Mouse (Mus musculus): ENCODE measurements at regions not wholly inside any gene's neighbourhood (a gene's known extent, or its start where the extent isn't known, plus 50 kb on each side); places are given as distances from the start of the nearest gene placed in this dataset.
A peak's percentile ranks its signal among the peaks of the same experiment; 100 is the strongest.
"Not testable (repeated sequence)": the region's sequence is repeated elsewhere in the genome, so short reads cannot be mapped to it uniquely, and the experiment has no call there.

DNA sequence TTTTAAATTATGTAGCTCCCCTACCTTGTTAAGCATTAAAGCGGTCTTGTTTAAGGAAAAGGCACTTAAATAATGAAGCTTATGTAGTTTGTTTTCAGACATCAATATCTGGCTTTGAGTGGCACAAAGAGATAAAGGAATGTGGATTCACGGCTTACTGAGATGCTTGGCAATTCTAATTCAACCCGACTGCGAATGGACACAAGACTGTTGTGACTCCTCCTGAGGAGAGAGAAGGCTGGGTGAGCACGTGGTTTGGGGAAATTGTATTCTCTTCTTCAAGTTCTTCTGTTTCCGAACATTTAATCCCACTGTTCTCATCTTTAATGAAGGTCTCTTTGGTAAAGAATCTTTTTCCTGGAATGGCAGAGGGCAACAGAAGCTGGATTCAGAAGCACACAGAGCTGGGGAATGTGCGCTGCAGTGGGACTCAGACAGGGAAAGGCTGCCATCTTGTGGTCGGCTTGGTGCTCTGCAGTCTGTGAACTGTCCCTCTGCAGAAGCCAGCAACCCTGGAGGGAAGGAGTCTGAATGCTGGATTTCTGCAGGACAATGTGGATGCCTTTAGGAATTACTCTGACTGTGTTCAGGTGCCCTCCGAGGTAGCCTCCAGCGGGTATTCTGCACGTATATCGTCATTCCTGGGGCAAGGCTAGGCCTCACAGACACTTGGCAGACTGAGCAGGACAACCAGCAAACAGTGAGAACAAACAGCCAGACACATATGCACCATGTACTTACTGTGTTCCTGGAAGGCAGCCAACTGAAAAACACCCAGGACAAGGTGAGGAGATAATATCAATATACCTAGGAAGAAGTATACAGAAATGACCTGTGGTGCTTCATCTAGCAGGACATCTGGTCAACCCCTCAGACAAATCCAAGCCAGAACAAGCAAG lies 54.0 kb upstream of the Pax1 start:
- peak; percentile 51 to 65 for DNase-seq
- intact Hi-C loops (cut with DNase I) = loop anchor here (1.0 to 5.0 kb wide), 2 partner anchors 350 to 674 kb away; no protein-coding TSS in a partner anchor

DNA sequence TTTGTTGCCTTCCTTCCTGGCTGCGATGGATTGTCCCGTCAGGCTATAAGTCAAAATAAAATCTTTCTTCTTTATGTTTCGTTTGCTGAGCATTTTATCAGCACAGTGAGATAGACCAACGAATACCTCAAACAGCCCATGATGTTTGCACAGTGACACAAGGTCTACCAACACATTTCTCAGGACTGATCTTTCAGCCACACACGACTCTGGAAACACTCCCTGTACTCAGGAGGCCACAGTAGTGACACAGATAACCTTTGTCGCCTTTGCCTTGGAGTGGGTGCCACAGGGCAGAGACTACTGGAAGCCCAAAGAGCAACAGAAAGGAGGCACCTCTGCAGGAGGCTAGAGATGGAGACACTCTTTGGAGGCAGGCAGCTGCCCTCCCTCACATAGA lies 55.0 kb upstream of the Pax1 start:
- intact Hi-C loops (cut with DNase I) = loop anchor here (1.0 to 5.0 kb wide), 3 partner anchors 101 to 673 kb away; no protein-coding TSS in a partner anchor
- DNase-seq = no peak

DNA sequence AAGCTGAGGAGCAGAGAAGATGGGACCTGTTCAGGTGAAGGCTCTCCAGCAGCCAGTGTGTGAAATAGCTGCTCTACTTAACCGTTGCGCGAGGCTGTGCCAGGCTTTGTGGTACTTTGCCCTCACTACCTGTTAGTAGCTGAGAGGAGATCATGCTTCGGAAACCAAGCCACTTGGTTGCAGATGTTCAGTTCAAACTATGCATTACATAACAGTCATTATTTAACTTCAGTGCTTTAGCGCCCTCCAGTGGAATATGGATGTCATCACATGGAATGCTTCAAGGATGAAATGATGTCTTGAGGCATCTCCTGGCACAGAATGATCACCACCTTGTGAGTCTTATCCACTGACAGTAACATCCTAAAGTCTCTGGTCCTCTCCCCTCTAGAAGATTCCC lies 56.5 kb upstream of the Pax1 start:
- intact Hi-C loops (cut with DNase I) = loop anchor here (5.0 kb wide), 1 partner anchor 348 kb away; no protein-coding TSS in a partner anchor
- no peak for DNase-seq

DNA sequence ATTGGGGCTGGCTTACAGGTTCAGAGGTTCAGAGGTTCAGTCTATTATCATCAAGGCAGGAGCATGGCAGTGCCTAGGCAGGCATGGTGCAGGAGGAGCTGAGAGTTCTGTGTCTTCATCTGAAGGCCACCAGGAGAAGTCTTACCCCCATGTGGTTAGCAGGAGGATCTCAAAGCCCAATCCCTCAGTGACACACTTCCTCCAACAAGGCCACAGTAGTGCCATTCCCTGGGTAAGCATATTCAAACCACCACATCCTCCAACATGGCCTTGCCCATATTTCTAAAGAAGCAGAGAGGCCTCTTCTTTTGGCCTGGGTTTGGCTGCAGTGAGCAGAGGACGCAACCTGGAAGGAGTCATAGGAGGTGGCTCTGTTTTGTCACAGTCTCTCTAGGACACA lies 61.2 kb upstream of the Pax1 start:
- intact Hi-C loops (cut with DNase I) = no loop called here
- DNase-seq = no peak

DNA sequence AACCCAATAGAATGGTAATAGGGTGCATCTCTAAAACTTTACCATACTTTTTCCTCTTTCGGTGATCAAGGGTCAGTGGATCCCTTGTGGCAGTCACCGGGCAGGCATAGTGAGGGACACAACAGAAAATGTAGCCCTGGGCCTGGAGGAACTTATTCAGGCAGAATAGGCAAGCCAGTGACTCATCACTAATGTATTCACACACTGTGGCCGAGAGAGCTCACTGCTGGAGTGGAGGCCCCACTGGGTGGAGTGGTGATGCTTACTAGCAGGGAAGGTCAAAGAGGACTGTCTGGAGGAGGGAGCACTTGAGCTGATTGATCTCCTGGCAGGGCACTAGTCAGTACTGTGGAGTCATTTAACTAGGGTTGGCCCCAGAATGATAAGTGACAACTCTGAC lies 62.4 kb upstream of the Pax1 start:
- DNase-seq = no peak
- intact Hi-C loops (cut with DNase I) = no loop called here

DNA sequence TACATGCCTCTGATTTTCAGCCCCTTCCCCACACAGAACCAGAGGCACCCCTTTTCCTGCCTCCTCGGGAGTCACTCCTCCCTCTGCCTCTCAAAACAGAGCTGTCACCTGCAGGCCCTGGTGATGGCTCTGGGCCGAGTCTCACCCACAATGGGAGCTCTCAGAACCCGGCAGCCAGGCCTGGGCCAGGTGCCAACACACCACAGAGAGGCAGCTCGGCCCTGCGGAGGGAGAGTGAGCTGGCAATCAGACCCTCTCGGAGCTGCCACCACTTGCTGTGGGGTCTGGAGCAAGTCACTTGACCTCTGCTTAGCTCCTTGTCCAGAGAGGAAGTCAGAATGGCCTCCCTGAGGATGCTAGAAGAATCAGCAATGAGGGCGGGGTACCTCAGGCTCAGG lies 63.2 kb upstream of the Pax1 start:
- intact Hi-C loops (cut with DNase I) = no loop called here
- peak; percentile 34 to 52 for DNase-seq

DNA sequence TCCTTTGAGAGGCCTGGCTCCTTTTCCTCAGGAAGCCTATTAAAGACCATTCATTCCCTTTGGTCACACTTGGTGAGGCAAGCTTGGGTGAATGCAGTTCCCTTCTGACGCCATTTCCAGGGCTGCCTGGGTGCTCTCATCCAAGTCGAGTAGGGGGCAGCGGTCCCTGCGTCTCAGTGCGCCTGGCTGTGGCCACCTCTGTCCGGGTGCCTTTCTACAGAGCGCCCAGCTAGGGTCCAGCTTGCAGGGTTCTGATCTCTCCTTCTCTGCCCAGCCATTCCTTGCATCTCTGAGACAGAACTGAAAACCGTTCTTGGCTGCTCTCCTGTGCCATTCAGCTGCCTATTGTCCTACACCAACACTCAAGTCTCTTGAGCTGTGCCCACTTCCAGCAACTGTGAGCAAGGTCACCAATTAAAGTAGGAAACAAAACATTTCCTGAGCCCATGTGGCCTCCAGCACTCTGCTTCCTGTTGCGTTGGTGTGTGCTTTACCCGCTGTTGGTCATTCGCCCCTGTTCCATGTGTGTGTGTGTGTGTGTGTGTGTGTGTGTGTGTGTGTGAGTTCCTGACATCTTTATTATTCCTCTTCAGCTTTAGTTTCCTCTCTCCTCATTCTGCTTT lies 63.7 kb upstream of the Pax1 start:
- intact Hi-C loops (cut with DNase I) = no loop called here
- DNase-seq = no peak

DNA sequence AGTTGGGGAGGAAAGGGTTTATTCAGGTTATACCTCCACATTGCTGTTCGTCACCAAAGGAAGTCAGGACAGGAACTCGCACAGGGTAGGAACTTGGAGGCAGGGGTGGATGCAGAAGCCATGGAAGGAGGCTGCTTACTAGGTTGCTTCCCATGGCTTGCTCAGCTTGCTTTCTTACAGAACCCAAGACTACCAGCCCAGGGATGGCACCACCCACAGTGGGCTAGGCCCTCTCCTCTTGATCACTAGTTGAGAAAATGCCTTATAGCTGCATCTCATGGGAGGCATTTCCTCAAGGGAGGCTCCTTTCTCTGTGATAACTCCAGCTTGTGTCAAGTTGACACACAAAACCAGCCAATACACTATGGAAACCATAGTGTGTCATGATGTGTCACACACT lies 66.8 kb upstream of the Pax1 start:
- DNase-seq; intact Hi-C loops (cut with DNase I): not testable (repeated sequence)

DNA sequence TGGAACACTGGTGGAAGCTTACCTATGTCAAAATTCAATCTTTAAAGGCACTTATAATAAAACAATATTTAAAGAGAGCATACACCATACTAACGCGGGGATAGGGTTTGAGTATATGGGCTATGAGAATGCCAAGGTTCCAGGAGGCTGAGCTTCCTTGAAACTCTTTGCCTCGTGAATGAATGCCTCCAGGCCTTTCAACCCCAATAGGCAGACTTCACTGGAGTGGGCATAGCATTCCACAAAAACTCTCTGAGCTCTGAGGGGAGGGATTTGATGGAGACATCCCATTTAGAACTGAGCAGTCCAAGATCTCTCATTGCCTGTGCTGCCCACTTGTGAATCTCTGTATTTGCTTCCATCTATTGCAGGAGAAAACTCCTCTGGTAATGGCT lies 68.4 kb upstream of the Pax1 start:
- intact Hi-C loops (cut with DNase I) = no loop called here
- DNase-seq = no peak

DNA sequence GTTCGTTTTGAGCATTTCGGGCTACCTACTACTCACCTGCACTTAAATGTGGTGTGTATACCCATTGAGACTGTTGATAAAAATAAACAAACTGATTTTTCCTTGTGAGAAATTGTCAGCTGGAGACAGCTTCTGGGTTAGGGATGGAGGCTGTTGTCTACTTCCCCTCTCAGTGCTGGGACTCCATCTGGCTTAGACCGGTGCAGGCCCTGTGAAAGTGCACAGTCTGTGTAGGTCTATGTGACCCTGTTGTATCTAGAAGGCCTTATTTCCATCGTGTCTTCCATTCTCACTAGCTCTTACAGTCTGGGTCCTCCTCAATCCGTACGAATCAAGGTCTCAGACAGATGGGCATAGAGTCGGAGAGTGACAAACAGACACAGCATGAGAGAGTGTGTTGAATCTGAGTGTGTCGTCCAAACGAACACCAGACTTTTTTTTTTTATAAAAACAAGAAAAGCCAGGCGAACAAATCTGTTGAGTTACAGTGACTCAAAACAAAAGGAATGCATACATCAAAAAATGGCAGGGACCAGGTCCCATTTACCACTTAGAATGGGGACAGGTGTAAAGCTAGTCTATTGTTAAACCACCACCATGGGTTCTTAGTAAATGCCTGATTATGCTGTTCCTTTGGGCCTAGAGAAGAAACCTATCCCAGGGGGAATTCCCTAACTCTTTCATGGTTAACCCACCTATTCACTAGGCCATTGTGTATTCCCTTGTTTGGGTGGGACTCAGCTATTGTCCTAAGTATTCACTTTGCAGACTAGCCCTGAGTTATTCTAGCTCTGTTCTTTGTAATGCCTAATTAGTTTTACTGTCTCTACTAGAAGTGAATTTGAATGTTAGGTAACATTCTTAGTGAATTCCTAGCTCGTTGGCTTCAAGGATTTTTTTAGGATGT lies 69.1 kb upstream of the Pax1 start:
- no peak for DNase-seq
- intact Hi-C loops (cut with DNase I) = no loop called here

DNA sequence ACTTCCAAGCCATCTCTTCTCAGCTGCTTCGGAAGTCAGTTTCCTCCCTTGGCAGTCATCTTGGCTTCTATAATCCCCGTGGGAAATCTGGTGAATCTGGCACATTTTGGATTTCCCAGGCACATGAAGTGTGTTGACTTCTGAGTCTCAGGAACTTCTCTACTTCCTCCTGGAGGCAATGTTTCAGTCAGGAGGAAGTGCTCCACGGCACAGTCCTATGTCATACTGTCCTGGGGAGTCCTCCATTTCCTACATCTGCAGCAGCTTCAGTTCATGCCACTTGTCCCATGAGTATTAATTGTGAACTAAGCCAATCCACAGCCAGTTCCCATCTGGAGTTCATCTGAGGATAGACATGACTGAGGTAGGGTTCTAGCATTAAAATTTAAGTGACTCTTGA lies 78.3 kb upstream of the Pax1 start:
- DNase-seq = no peak
- intact Hi-C loops (cut with DNase I) = no loop called here

DNA sequence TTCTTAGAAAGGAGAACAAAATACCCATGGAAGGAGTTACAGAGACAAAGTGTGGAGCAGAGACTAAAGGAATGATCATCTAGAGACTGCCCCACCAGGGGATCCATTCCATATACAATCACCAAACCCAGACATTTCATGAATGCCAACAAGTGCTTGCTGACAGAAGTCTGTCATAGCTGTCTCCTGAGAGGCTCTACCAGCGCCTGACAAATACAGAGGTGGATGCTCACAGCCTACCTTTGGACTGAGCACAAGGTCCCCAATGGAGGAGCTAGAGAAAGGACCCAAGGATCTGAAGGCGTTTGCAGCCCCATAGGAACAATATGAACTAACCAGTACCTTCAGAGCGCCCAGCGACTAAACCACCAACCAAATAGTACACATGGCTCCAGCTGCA lies 83.6 kb upstream of the Nkx2-2 start:
- no peak for DNase-seq
- intact Hi-C loops (cut with DNase I) = no loop called here

DNA sequence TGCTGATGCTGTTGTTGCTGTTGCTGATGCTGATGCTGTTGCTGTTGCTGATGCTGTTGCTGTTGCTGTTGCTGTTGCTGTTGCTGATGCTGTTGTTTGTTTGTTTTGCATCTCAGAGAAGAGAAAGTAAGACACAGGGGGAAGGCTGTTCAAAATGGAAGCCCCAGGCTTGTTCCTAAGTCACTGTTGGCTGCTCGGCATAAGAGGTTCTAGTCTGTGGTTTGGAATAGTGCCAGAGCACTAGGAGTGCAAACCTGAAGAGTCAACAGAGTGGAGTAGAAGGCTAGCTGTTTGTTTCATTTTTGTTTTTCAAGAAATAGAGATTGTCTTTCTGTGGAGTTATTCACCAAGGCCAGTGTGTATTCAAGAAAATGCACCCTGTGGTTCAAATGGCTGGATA lies 75.1 kb upstream of the Nkx2-2 start:
- DNase-seq = no peak
- intact Hi-C loops (cut with DNase I) = no loop called here

DNA sequence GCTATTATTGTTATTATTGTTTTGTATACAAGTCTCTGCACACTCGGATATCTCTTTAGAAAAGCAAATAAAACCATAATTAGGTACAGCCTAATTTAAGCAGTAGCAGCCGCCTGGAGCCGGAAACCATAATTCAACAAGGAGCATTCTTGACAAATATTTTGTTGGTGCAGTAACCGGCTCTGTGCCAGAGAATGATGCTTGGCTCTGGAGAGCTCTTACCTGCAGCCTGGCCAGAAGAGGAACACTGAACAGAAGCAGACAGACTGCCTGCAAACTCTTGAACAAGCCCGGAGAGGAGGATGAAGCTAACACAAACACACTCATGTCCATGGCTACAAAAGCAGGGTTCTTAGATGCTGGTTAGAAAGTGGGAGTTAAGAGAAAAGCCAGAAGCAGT lies 73.9 kb upstream of the Nkx2-2 start:
- no peak for DNase-seq
- intact Hi-C loops (cut with DNase I) = no loop called here

DNA sequence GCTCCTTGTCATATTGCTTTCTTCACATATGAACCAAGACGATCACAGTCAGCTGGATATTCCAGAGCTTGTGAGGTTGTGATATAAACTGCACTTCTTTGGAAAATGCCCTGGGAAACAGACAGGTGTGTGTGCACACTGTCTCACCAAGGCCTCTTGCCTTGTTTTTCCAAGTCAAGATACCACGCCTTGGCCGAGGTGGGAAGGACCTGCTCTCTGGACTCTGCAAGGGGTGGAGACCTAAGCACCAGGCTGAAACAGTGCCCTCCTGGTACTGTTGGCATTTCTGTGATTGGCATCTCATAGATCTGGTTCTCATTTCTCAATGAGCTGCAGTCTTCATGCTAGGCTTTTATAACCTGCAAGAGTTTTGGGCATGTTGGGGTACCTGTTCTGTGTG lies 73.2 kb upstream of the Nkx2-2 start:
- intact Hi-C loops (cut with DNase I) = no loop called here
- DNase-seq = no peak

DNA sequence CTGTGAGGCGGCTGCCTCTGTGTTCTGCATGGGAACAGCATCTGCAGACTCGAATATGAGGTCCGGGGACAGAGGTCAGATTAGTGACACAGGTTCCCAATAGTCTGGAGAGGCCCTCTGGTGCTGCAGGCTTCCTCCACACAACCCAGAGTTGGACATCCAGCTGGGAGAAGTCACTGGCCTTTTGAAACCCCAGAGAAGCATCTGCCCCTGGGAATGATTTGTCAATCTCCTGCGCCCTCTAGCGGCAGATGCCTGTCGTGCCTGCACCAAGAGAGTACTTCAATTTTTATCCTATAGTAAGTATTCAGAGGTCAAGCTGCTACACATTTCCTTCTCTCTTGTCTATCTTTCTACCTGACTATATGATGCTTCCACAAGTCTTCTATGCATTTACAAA lies 62.7 kb upstream of the Nkx2-2 start:
- peak; percentile 43 to 67 for DNase-seq
- intact Hi-C loops (cut with DNase I) = loop anchor here (5.0 kb wide), 1 partner anchor 299 kb away; no protein-coding TSS in a partner anchor

DNA sequence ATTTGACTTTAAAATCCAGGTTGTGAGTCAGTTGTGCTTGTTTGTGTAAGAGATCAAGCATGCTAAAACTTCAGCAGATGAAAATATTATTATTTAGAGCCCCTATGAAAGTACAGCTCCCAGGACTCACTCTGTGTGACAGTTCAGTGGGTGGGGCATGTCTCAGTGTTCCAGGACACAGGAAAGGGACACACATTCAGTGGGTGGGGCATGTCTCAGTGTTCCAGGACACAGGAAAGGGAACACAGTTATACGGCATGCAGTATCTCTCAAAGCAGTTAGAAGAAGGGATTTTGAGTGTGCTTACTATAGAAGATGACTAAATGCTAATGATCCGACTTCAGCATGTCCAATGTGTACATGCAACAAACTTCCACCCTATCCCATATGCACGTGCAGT lies 60.9 kb upstream of the Nkx2-2 start:
- DNase-seq = no peak
- intact Hi-C loops (cut with DNase I) = loop anchor here (5.0 kb wide), 2 partner anchors 298 to 623 kb away; no protein-coding TSS in a partner anchor

DNA sequence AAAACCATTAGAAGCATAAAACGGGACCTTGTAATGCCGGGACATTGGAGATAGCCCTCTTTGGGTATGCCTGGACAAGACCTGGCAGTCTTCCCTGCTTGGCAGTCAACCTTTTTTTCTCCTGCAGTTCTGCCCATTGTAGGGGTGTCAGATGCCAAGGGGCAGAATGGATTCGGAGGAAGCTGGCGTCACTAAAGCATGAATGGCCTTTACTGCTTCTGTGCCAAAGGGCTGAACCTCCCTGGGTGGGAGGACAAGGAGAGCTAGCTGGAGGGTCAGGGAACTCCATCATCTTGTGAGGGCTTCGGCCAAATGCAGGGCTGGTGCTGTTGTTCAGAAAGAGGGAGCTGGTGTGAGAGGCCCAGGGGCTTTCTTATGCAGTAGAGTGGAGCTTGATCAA lies 60.1 kb upstream of the Nkx2-2 start:
- intact Hi-C loops (cut with DNase I) = loop anchor here (5.0 kb wide), 1 partner anchor 622 kb away; no protein-coding TSS in a partner anchor
- no peak for DNase-seq

DNA sequence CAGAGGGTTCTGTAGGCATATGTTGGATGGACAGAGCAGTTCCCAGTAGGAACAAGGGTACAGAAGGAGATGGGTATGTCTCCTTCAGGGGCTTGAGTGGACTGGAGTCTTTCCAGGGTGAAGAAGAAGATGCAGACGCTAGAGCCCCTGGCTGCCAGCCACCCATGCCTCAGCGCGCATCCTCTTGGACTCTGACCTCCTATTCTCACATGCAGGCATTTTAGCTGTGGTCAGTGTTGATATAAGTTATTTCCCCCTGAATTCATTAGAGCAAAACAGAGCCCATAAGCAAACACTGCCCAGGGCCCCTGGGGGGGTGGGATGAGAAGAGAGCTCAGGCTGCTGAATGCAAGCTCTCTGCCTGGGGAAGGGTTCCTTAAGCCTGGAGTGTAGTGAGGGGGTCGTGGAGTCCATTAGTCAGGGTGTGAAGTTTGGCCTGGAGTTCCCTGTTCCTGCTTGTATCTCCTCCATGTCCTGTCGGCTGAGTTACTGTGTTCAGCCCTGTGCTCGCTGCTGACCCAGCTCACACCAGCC lies 54.0 kb upstream of the Nkx2-2 start:
- DNase-seq = no peak
- intact Hi-C loops (cut with DNase I) = no loop called here

DNA sequence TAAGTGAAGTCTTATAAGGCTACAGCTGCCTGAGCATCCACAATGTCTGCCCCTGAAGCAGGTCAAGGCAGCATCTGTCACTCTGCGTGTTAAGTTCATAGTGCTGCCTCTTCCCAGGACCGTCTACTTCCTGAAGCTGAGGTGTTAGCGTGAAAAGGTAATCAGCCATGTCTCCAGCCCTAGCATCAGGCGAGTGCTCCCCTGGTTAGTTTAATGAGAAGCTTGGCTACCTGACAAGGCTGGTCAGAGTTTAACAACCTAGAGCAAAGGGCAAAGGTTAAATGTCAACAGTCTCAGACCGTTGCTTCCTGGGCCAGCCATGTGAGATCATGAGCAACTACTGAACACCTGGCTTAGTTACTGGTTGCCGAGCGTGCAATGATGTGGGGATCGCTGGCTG lies 53.2 kb upstream of the Nkx2-2 start:
- intact Hi-C loops (cut with DNase I) = no loop called here
- no peak for DNase-seq

DNA sequence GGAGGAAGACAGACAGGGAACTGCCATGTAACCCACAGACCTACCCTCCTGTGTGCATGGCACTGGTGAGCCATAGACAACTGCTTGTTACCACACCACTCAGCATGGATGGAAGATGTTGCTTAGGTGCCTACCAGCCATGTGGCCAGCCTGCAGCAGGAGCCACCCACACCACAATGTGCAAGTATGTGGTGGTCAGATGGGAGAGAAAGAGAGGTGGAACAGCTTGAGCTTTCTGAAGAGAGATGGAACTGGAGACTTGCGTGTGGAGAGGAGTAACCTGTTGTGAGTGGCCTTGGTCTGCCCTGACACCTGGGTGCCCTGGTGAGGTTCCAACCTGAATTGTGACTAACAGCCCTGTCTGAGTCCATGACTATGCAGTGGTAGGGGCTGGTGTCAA lies 50.4 kb upstream of the Nkx2-2 start:
- intact Hi-C loops (cut with DNase I) = no loop called here
- DNase-seq = no peak

All from heart, postnatal 36 days (tissue).